Mouse (Mus musculus) mesoderm, embryonic 11.5 days (tissue): ENCODE data around the gene St6galnac6.

Experiments
- DNase-seq: peaks from one replicate; pipeline ENCODE4 v3.0.0-alpha.2; 2012; ENCODE audit warnings: low read depth, low spot score

St6galnac6 gene

DNA sequence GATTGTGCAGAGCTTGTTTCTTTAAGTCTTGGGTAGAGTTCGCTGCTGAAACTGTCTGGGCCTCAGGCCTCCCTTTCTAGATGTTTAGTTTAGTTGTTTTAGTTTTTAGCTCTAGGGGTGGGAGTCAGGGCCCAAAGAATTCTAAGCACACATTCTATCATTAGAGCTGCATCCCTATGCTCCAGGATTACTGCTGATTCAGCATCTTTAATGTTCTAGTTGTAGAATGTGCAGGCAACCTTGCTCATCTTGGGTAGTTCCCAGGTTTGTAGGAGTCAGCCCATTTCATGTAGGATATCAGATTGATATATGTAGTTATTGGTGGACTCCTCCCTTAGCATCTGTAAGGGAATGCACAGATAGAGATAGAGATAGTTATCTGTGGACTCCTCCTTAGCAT lies 17.6 kb downstream of the St6galnac6 start:
- no peak for DNase-seq

DNA sequence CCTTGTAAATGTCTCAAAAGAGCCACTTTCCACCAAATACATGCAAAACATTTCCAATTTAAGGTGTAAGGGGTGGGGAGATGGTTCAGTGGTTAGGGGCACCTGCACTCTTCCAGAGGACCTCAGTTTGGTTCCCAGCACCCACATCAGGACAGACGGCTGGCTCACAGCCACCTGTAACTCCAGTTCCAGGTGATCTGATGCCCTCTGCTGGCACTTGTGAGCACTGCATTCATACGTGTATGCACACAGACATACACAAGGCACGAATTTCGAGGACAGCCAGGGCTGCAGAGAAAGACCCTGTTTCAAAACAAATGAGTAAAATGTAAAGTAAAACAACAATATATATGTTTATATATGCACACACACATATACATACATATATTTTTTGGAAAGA lies 18.1 kb downstream of the St6galnac6 start:
- DNase-seq: no peak

DNA sequence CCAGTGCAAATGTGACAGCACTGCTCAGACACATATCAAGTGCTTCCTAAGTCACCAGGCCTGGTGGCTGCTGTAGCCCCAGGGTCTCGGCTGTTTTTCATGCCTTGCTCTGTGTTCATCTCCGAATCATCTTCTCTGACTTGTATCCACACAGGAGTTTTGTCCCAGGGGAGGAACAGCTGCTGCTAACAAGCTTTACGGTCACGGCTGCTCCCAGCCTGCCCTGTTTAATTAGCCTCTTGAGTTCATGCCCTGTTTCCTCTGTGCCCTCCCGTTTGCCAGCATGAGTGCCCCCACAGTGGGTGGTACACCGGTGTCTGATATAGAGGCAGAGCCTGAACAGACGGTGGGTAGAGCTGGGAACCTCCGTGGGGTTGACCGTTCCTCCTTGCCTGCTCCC lies 18.5 kb downstream of the St6galnac6 start:
- no peak for DNase-seq

DNA sequence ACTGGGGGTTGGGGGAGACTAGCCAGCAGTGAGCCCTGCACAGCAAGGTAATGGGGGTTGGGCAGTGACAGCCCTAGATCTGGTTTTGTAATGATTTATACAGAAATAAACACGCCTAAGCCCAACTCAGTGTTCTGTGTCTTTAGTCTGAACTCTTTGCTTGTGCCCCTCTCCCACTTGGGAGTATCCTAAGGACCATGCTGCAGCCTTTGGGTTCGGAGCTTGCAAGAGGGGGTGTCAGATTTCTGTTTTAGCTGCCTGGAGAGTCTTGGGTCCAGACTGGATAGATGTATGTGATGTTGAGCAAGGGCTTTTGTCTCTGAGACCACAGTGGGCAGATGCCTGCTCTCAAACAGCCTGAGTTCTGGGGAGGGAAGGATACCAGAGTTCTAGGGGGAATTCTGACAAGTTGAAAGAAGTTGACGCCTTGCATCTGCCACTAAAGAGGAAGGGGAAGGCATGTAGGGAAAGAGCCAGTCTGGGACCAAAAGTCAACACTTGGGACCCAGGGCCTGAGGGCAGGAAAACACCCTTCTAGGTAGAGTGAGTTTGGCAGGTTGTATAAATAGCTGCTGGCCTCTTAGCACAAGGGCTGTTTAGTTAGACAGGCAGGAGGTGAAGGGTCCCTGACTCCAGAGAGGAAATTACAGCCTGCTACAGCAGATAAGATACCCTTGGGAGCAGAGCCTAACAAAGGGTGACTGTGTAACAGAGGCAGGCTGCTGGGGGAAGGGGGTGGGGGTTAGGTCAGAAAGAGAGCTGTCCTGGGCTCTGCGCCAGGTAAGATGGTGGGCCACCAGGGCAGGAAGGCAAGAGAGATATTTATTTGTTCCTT lies 21.4 kb downstream of the St6galnac6 start:
- DNase-seq: peak; percentile 77

DNA sequence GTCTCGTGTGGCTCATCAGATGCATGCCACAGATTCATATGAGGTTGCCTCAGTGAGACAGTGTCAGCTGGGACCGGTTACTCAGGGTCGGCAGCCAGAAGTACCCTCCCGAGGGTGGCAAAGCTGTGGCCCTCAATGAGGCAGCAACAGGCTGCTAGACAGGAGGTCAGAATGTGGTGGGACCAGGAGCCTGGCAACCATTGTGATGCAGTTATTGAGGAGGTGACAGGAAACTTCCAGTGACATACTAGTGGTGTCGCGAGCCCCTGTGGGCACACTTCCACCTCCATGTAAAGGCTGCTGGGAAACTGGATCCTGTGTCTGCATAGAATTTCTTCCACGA lies 22.0 kb downstream of the St6galnac6 start, which contains the start of gene Ak1:
Ak1 (plus strand) TSS at position 242 of the 343 bp plus-strand sequence.
- DNase-seq: no peak

DNA sequence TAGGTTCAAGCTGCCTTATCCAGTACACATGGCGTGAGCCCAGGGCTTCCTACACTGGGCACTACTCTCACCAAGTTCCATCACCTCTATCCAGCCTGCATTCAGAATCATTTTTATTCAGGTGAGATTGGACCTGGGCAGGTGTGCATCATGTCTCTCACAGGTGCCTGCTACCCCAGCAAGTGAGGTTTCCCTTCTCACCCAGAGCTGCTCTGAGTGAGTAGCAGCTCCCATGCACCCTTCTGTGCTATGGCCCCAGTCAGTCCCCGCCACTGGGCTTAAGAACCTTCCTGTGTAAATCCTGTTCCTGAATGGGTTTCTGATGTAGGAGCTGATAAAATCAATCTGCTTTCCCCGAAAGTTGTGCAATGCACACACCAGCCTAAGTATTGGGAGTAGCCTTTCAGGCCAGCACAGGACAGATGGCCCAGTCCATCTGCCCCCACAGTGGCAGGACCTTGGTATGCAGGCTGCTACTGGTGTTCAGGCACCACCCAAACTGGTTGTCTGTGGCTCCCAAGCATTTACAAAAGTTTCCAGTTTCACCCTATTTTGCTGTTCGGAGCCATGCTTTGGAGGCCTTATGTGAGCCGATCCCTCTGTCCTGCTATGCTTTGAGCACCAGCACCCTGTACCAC lies 24.7 kb downstream of the St6galnac6 start:
- DNase-seq: no peak

DNA sequence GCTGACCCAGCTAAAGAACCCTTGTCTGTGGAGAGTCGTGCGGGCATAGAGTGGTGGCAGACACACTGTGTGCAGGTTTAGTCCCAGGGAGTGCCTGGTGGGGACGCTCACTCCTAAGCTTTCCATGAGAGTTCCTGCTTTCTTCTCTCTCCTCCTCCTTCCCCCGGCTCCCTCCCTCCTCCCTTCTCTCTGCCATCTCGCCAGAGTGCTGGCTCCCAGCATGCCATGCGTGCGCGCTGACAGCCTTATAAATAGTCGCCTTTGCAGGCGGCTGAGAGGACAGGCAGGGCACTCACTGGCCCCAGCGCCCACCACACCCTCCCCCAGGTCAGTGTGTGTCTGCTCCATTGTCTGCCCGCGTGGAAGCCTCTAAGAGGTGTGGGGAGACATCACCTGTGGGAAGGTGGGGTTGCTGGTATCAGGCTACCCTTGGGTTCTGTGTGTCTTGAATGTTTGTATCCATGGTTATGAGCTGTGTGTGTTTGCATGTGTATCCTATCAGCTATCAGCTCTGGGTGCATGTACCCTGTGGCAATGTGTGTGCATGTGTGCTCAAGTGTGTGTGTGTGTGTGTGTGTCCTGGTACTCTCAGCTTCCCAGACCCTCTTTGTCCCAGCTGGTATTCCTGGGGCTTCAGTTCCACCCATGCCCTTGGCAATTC lies 25.8 kb downstream of the St6galnac6 start:
- peak; percentile 80 for DNase-seq

DNA sequence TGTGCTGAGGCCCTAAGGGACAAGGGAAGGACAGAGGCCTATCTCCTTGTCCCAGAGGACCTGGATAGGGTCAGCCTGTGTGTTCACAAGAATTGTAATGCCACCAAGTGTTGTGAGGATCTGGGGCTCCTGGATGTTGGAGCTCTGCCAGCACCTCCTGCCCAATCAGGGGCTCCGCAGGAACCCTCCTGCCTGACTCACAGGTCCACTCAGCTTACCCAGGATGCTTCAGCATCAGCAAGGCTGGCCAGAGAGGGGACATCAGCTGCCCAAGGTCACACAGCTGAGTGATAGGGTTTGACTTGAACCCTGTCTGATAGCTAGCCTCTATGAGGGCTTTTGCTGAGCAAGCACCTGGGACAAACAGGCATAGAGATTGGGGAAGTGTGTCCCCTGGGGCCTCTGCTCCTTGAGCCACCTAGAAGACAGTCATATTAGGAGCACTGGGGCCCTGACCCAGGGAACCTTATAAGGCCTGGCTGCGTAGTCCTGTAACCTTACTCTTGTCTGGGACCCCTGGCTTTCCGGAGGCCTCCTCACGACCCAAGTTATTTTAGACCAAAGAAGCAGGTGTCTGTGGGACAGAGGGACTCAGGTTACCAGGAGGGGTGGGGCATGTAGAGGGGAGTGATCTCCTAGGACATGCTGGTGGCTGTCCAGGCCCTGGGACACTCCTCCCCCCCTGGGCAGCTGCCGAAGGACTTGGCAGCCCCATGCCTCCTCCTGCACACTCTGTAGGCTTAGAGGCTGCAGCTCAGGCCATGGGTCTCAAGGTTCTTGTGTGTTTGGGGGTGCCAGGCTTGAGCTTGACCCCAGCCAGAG lies 26.6 kb downstream of the St6galnac6 start:
- no peak for DNase-seq

DNA sequence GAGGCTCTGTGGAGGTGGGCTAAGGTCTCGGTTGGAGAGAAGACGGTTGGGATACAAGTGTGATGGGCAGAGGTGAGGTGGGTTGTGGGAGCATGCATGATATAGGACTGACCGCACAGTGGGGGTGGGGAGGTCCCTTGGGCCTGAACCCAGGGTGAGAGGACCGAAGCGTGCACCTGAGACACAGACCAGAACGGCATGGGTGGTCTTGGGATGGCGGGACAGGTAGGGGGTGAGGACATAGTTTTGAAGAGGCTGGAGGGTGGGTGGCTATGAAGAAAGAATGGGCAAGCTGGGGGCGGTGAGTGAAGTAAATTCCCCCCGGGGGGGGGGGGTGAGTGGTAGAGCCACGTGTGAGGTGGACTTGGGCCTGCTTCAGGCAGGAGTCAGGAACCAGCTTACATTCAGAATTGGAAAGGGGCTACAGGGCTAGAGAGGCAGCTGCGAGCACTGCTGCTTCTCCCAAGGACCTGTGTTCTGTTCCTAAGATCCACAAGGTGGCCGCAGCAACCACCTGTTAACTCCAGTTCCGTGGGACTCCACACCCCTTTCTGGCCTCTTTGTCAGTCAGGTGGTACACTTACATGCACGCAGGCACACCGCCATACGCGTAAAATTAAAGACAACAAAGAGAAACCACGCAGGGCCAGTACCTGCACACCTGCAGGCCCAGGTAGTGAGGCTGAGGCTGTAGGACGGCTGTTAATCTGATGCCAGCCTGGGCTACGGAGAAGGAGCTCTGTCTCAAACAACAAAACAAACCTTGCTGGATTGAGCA lies 27.9 kb downstream of the St6galnac6 start:
- DNase-seq: no peak

DNA sequence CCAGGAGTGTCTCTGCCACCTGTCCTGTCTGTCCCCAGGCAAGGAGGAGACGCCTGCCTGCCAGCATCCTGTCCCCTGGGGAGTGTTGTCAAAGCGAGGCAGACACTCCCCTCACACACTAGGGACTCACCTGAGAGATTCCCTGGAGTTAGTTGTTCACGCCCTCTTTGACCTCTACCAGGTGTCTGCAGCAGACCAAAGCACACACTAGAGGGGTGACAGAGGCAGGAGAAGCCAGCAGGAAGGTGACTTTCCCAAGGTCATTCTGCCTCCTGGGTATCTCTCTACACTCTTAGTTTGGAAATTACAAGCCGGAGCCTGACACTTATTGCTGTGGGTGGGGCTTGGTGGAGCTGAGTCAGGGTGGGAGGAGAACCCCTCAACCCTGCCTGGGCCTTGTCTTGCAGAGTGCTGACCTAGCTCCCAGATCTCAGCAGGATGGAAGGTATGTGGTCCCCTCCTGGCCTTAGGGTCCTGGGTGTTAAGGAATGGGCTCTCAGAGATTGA lies 28.6 kb downstream of the St6galnac6 start:
- DNase-seq: no peak

DNA sequence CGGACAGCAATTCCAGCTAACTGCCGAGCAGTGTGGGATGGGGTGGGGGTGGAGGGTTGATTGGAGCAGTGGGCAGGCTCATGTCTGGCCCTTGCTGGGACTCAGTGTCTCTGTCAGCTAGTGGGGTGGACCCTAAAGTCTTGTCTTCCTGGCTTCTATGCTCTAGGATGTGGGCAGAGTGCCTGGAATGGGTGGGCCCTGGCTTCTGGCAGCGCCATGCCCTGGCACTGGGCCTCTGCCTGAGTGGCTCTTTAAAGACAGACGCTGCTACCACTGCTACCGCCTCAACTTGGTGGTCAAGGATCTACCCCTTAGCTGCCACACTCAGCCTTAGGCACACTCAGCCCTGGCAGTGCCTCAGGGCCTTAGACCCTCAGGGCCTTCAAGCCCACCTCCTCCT lies 29.2 kb downstream of the St6galnac6 start:
- DNase-seq: no peak

DNA sequence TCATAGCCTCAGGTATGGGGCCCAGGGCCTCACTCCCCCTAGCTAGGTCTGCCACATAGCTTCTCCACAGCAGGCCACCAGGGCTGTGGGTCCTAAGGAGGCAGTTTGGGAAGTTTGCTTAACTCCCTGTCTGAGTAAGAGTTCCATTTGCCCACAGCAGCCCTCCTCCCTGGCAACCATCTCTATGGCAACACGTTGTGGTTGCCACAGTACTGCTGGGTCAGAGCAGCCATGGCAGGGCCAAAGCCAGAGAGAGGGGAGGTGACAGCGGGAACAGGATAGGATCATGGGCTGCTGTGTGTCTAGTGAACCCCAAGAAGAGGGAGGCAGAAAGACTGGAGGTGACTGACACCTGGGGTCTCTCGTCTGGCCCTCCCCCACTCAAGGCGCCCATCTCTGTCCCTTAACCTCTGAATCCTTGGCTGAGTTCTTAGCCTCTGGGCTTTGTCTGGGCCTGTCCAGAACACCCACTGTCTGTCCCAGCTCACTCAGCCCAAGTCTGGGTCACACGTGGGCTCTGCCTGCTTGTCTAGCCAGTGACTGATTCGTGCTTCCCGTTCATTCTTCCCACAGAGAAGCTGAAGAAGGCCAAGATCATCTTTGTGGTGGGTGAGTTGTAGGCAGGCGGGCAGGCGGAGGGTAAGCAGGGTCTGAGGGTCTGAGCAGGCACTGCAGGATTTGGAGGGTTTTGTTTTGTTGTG lies 29.9 kb downstream of the St6galnac6 start:
- peak; percentile 87 for DNase-seq

DNA sequence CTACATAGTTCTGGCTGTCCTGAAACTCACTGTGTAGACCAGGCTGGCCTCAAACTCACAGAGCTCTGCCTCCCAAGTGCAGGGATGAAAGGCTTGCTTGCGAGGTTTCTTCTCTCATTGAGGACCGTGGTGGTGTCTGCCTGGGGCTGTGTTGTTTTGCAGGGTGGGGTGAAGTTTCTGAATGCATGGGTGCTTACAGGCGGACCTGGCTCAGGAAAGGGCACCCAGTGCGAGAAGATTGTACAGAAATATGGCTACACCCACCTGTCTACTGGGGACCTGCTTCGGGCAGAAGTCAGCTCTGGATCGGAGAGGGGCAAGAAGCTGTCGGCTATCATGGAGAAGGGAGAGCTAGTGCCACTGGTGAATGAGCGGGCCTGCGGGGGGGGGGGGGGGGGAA lies 30.5 kb downstream of the St6galnac6 start:
- DNase-seq: no peak

DNA sequence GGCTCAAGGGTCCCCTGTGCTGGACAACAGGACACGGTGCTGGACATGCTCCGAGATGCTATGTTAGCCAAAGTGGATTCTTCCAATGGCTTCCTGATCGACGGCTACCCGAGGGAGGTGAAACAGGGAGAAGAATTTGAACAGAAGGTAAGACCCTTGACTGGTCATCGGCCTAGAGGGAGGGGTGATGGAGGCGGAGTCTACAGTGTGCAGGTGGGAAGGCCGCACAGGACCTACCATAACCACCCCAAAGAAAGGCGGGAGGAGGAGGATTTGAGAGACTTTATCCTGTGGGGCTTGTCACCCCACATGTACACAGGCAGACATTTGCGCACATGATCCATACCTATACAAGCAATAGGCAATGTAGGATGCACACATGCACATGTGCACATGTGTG lies 31.5 kb downstream of the St6galnac6 start:
- no peak for DNase-seq

DNA sequence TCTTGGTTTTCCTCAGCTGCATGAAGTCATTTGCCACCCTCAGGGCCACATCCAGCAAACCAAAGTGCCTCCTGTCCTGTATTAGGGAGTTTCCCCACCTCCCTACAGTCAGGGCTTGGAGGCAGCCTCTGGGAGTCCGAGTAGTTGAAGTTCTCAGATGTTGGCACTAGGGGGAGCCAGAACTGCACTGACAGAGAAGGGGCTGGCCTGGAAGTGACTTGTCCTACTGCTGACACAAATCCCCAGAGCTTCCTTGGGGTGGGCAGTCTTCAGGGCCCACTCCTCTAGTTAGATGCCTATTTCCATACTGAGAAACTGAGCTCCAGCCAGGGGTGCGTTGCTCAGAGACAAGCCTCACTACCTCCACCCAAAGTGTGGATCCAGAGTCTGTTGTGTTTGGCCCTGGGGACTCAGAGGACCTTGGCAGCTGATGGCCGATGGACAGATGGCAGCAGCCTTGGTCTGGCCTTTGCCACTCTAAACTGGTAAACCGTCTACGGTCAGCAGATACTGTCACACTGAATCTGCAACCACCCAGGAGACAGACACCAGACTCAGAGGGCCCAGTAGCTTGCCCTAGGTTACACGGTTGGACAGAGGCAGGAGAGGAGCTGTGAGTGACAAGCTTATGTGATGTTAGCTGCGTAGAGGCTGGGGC lies 32.4 kb downstream of the St6galnac6 start:
- DNase-seq: peak; percentile 83

DNA sequence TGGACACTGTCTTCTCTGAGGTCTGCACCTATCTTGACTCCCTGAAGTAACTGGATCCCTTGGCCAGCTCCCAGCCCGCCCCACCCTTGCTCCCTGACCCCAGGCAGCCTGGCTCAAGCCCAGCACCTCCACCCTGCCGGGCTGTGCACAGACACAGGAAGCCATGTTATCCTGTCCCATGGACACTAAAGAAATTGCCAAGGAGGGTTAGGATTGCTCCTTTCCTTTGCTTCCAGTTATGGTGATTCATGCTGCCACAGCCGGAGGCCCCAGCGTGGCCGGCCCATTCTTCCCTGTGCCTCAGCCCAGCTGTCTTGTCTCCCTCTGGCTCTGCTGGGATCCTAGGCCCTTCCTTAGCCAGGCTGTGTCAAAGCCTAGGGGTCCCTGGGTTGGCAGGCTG lies 34.2 kb downstream of the St6galnac6 start:
- no peak for DNase-seq

DNA sequence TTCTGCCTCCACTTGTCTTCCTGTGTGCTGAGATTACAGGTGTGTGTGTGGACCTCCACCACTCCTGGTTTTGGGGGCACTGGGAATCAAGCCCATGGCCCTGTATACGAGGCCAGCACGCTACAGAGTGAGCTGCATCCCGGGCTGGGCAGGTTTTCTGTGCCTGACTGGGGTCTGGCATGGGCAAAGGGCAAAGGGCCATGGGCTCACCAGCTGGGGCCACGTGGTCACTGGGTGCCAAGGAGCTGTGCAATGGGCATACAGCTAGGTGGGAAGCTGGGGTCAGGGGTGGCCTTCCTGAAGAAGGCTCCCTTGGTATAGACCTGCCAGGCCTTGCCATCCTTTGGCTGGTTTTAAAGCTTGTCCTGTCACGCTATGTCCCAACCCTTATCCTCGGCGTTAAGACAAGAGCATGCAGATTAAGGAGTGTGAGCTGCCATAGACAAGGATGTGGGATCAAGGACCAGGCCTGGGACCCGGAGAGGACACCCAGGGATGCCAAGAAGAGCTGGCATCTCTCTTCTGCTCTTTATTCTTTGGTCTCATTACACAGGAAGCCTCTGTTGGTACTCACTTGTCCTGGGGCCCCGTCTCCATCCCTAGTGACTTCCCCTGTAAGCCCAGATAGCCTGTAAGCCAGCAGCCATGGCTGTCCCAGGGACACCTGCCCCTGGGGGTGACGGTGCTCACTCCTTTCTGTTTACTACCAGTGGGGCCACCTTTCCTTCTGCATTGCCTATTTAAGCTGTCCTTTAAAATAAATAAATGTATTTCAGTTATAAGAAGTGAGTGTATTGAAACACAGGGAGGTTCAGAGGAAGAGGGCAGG lies 35.0 kb downstream of the St6galnac6 start:
- no peak for DNase-seq

DNA sequence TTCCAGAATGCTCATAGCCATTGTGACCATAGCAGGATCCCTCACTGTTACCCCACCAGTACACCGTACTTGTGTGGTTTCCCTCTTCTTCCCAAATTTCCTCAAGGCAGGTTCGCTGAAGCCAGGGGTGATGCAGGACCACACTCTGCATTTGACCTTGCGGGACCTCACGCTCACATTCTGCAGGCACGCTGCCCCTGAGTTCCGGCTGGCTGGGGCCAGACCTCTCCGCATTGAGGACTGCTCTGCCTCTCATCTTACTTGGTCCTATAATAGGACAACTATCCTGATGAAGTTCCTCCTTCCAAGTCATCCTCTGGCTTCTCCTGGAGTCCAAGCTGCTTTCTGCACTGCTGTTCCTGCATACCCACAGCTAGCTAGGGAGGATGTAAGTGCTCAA lies 37.1 kb downstream of the St6galnac6 start:
- DNase-seq: no peak

DNA sequence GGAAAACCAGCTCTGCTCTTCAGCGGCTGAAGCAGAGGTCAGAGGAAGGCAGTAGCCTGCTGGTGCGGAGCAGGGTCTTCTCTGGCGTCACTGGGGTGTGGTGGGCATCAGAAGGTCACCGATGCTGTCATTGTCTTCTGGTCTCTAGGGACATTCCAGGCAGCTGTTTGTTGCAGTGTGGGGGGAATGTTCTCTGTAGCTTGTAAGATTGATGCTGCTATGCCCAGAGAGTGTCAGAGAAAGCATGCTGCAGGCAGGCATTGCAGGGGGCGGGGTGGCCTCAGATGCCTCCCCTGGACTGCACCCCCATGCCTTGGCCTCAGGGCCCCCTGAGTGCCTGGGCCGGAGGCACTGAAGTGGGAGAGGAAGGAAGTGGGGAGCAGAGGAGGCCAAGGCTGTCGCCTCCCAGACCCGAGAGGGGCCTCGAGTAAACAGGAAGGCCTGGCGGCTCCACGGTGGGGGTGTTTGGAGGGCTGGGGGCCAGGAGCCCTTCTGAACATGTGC lies 38.3 kb downstream of the St6galnac6 start:
- peak; percentile 72 for DNase-seq
